16 mouse cellular contexts compared by ENCODE assay signal in the genomic region with DNA sequence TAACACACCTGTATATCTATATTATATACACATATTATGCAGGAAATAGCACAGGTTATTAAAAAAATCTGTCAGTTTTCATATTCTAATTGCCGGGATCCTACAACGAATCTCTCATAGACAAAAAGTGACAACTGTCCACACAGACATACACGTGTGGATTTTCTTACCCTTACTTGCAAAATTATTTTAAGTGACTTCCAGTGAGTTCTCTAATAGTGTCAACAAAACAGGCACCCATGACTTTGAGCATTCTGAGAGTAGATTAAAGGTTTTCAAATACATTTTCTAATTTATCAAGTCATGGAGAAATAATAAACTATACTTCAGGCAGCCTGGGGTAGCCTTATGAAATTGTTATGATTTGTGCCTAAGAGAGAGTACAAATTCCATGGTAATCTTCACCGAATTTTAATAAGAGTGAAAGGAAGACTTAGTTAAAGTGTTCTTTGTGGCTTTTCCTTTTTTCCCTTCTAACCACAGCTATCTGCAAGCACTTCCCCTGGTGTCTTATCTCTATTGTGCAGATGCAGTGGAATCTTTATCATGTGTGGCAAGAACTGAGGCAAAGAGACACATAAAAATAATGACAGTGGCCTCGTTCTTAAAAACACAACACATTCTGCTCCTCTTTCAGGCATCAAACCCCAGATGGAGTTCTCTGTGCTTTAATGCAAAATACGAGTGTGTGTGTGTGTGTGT.
DNase-seq lines count a peak whose midpoint lies in the region; ATAC-seq and TF ChIP-seq lines count a peak whose summit lies in the region.
"Had no signal": no experiment of that assay in that cellular context is flagged by ENCODE, and none has a peak within 500 bp of the region (broad histone marks: within the 10 kb centered on the region; RNA-seq: fewer than 3 reads in every experiment).

No protein-coding gene starts in this region.

- ATAC-seq in liver, embryonic 12.5 days = peak; percentile 92
- no peak for ATAC-seq in neural tube, embryonic 15.5 days (ENCODE audit: low FRiP score)
- ATAC-seq: intestine, embryonic 15.5 days had no signal

- no peaks in the 10 kb centered on the region for H3K27me3 ChIP-seq in liver, embryonic 12.5 days (replicated peaks)
- no peaks in the 10 kb centered on the region for H3K27me3 ChIP-seq in kidney, adult 2 months (replicated peaks; ENCODE audit: control insufficient read depth, insufficient read depth, low read length)
- H3K27me3 ChIP-seq in neural tube, embryonic 15.5 days (replicated peaks) = no peaks in the 10 kb centered on the region
- H3K27me3 ChIP-seq: embryonic facial prominence, embryonic 12.5 days; forebrain, embryonic 13.5 days; intestine, embryonic 15.5 days; limb, embryonic 12.5 days; neural tube, embryonic 13.5 days had no signal

- H3K9me3 ChIP-seq in liver, embryonic 12.5 days (replicated peaks) = no peaks in the 10 kb centered on the region
- no peaks in the 10 kb centered on the region for H3K9me3 ChIP-seq in neural tube, embryonic 15.5 days (replicated peaks)
- H3K9me3 ChIP-seq: embryonic facial prominence, embryonic 12.5 days; forebrain, embryonic 13.5 days; intestine, embryonic 15.5 days; limb, embryonic 12.5 days; neural tube, embryonic 13.5 days had no signal

- no peaks in the 10 kb centered on the region for H3K36me3 ChIP-seq in liver, embryonic 12.5 days
- no peaks in the 10 kb centered on the region for H3K36me3 ChIP-seq in kidney, adult 2 months (ENCODE audit: control insufficient read depth, insufficient read depth, low read length)
- H3K36me3 ChIP-seq in neural tube, embryonic 15.5 days = no peaks in the 10 kb centered on the region
- H3K36me3 ChIP-seq: embryonic facial prominence, embryonic 12.5 days; intestine, embryonic 15.5 days; limb, embryonic 12.5 days; neural tube, embryonic 13.5 days had no signal

- peak overlapping the region; percentile 64 for H3K4me2 ChIP-seq in liver, embryonic 12.5 days
- no peak overlapping the region for H3K4me2 ChIP-seq in neural tube, embryonic 15.5 days
- H3K4me2 ChIP-seq: embryonic facial prominence, embryonic 12.5 days; forebrain, embryonic 13.5 days; intestine, embryonic 15.5 days; limb, embryonic 12.5 days; neural tube, embryonic 13.5 days had no signal

- peak overlapping the region; percentile 18 for H3K4me3 ChIP-seq in liver, embryonic 12.5 days
- no peak overlapping the region for H3K4me3 ChIP-seq in kidney, adult 2 months (ENCODE audit: insufficient read depth, low read depth, low read length)
- H3K4me3 ChIP-seq in neural tube, embryonic 15.5 days (replicated peaks) = no peak overlapping the region
- H3K4me3 ChIP-seq: embryonic facial prominence, embryonic 12.5 days; forebrain, embryonic 13.5 days; intestine, embryonic 15.5 days; limb, embryonic 12.5 days; neural tube, embryonic 13.5 days had no signal

- H3K4me1 ChIP-seq in liver, embryonic 12.5 days = peaks cover 44% of the 10 kb centered on the region
- no peaks in the 10 kb centered on the region for H3K4me1 ChIP-seq in kidney, adult 2 months (ENCODE audit: control insufficient read depth, insufficient read depth, low read length)
- H3K4me1 ChIP-seq in neural tube, embryonic 15.5 days = peaks cover 4% of the 10 kb centered on the region
- H3K4me1 ChIP-seq: embryonic facial prominence, embryonic 12.5 days; intestine, embryonic 15.5 days; limb, embryonic 12.5 days; neural tube, embryonic 13.5 days had no signal

- no peak for TF ChIP-seq CTCF in kidney, adult 2 months (conservative IDR thresholded peaks at IDR 0.05; ENCODE audit: insufficient read depth, insufficient read length, low read depth, low read length)

- peak overlapping the region; percentile 87 for H3K27ac ChIP-seq in liver, embryonic 12.5 days
- no peak overlapping the region for H3K27ac ChIP-seq in kidney, adult 2 months (ENCODE audit: insufficient read depth, low read depth, low read length)
- H3K27ac ChIP-seq in neural tube, embryonic 15.5 days (replicated peaks) = no peak overlapping the region
- H3K27ac ChIP-seq: embryonic facial prominence, embryonic 12.5 days; intestine, embryonic 15.5 days; limb, embryonic 12.5 days; neural tube, embryonic 13.5 days had no signal

- peak overlapping the region; percentile 34; the same call in 1 of the 2 replicates for H3K9ac ChIP-seq in liver, embryonic 12.5 days
- H3K9ac ChIP-seq in neural tube, embryonic 15.5 days (replicated peaks) = no peak overlapping the region
- H3K9ac ChIP-seq: embryonic facial prominence, embryonic 12.5 days; forebrain, embryonic 13.5 days; intestine, embryonic 15.5 days; limb, embryonic 12.5 days; neural tube, embryonic 13.5 days had no signal

- 18% methylated on average over 6 of the region's 6 CpGs for WGBS in liver, embryonic 12.5 days (ENCODE audit: insufficient replicate concordance)
- WGBS in kidney, adult 2 months = 64% methylated on average over 6 of the region's 6 CpGs
- 69% methylated on average over 6 of the region's 6 CpGs for WGBS in neural tube, embryonic 15.5 days

- no peak for TF ChIP-seq POLR2A in kidney, adult 2 months (IDR thresholded peaks at IDR 0.05; ENCODE audit: low read depth, low read length)

- peak; percentile 3 for DNase-seq in spleen, adult 12 weeks (ENCODE audit: low spot score)
- no peak for DNase-seq in spleen, postnatal 14 days (ENCODE audit: low spot score in 2 of 2)
- DNase-seq in c-Kit-positive CD71-positive TER-119-negative erythroid progenitor cells, embryonic 14.5 days (ENCODE audit: low read depth) = peak; percentile 53
- peak; percentile 20 to 57 for DNase-seq in spleen, postnatal 36 days (ENCODE audit: low spot score in 2 of 2)
- no peak for DNase-seq in frontal cortex, adult 2 months (ENCODE audit: extremely low spot score in 1 of 2, low spot score in 1 of 2)
- no peak for DNase-seq in kidney, adult 2 months
- DNase-seq: cerebellum, postnatal 14 days; kidney, postnatal 25 days; thymus, adult 2 months had no signal

Comparison
In these comparisons a context has a peak if more than half of its experiments do, and no peak if none do; other contexts are left out.
1. DNase-seq: peak in spleen, adult 12 weeks (single experiment), c-Kit-positive CD71-positive TER-119-negative erythroid progenitor cells, embryonic 14.5 days (single experiment) and spleen, postnatal 36 days (2 of 2); none in spleen, postnatal 14 days (0 of 2), frontal cortex, adult 2 months (0 of 2) and kidney, adult 2 months (single experiment).